Mouse (Mus musculus): Measurements from ENCODE around the gene Kcnmb1.

GRCm38 (mm10) chr11:33927321-33927720, 35.5 kb upstream of the Kcnmb1 start:
- no peak for TF ChIP-seq POLR2A (IDR thresholded peaks at IDR 0.05; ENCODE audit: borderline replicate concordance, extremely low read depth, insufficient read depth, insufficient read length, poor library complexity, severe bottlenecking)
- TF ChIP-seq CTCF (IDR thresholded peaks at IDR 0.05; ENCODE audit: borderline replicate concordance, extremely low read depth, insufficient read depth, insufficient read length) = no peak

Measured in brain, embryonic 14.5 days (tissue).